Mouse (Mus musculus) heart, adult 11 months (tissue): ENCODE measurements around the gene Adcy3.

Source experiments
- DNase-seq: peaks from one replicate; pipeline ENCODE4 v3.0.0; 2022

The Adcy3 gene

GRCm38 (mm10) chr12:4245742-4246141 lies 112.8 kb downstream of the Adcy3 start:
- peak; percentile 78 for DNase-seq

GRCm38 (mm10) chr12:4249786-4250185 lies 116.9 kb downstream of the Adcy3 start:
- peak; percentile 58 for DNase-seq

DNA sequence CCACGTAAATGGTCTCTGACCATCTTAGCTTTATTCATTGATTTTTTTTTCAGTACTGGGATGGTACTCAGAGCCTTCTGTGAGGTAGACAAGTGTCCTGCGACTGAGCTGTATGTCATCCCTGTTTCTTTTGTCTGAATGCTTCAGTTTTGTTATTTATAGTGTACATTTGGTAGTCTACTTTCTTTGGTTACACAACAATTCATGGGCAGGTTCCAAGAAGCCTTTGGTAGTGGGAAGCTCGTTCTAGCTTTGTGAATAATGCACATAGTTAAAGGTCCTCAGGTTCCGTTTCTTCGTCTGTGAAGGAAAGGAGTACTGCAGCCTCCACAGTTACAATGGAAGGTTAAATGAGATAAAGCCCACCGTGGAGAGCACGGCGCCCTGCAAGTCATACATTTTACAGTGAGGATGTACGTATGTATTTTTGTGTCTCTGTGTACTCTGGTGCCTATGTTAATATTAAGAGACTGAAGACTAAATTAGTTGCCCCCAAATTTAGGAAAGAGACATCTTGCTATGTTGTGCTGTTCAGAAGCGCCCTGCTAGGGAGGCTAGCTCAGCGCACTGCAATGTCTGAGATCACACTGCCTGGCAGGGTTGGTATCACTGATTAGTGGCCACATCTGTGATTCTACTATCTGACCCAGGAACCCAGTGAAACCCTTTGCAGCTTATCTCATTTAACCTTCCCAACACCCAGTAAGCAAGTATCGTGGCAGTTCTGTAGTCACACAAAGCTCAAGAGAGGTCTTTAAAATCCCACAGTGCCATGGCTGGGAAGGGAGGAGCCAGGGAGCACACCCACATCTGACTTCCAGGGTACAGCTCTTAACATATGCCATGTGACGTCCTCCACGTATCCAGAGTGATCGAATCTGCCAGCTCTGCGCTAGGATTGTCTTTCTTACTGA lies 120.1 kb downstream of the Adcy3 start:
- peak; percentile 72 for DNase-seq
